Mouse (Mus musculus): ENCODE measurements around the gene Ccn5. TPM values are rescaled to one million over a fixed set of nuclear protein-coding genes. Genes with fewer than 3 reads are reported as not detected.

The Ccn5 gene
- total and polyA plus RNA-seq, 3 experiments = not detected

GRCm38 (mm10) chr2:163803838-163804237 is 16.8 kb upstream of the Ccn5 start:
- no peaks in the 10 kb centered on the region for H3K36me3 ChIP-seq (ENCODE audit: control insufficient read depth in 1 of 2, insufficient read depth in 2 of 2, low read length in 2 of 2)
- H3K4me3 ChIP-seq (ENCODE audit: control insufficient read depth in 1 of 2, insufficient read depth in 1 of 2, low read depth in 2 of 2, low read length in 2 of 2) = no peak overlapping the region
- peaks cover 2 to 11% of the 10 kb centered on the region in 2 experiments for H3K27me3 ChIP-seq (ENCODE audit: control insufficient read depth in 1 of 2, insufficient read depth in 2 of 2, low read length in 2 of 2)
- H3K4me1 ChIP-seq (ENCODE audit: control insufficient read depth in 1 of 2, insufficient read depth in 2 of 2, low read length in 2 of 2) = no peaks in the 10 kb centered on the region
- H3K27ac ChIP-seq (ENCODE audit: control insufficient read depth, low read depth, low read length) = no peak overlapping the region
- DNase-seq (ENCODE audit: low read depth, low spot score) = no peak
- TF ChIP-seq UBTF (IDR thresholded peaks at IDR 0.05; ENCODE audit: borderline replicate concordance, insufficient read depth, low read depth, low read length) (no peak), SIN3A (IDR thresholded peaks at IDR 0.05; ENCODE audit: low read length) (no peak), SMC3 (IDR thresholded peaks at IDR 0.05; ENCODE audit: low read depth, low read length) (no peak), ZC3H11A (IDR thresholded peaks at IDR 0.05; ENCODE audit: low read depth, low read length) (no peak), KAT2A (conservative IDR thresholded peaks at IDR 0.05; ENCODE audit: low read depth, low read length) (no peak), MAFK (IDR thresholded peaks at IDR 0.05; ENCODE audit: borderline replicate concordance, low read depth, low read length) (no peak), NRF1 (IDR thresholded peaks at IDR 0.05; ENCODE audit: insufficient read depth, low read depth, low read length, poor library complexity, severe bottlenecking) (no peak), CHD1 (IDR thresholded peaks at IDR 0.05; ENCODE audit: low read depth, low read length) (no peak), E2F4 (IDR thresholded peaks at IDR 0.05; ENCODE audit: borderline replicate concordance, low read depth, low read length) (no peak), GATA1 (IDR thresholded peaks at IDR 0.05; ENCODE audit: low read depth, low read length) (no peak), POLR2AphosphoS5 (IDR thresholded peaks at IDR 0.05; ENCODE audit: borderline replicate concordance, low read depth, low read length) (no peak)
- H3K9me3 ChIP-seq (replicated peaks; ENCODE audit: insufficient read depth, low read length) = no peaks in the 10 kb centered on the region
- H3K9ac ChIP-seq (ENCODE audit: control insufficient read depth, low read depth, low read length, poor library complexity, severe bottlenecking) = no peak overlapping the region
- no peaks in the 10 kb centered on the region for H3K79me2 ChIP-seq (ENCODE audit: control insufficient read depth, insufficient read depth, low read length, poor library complexity)

- Histone ChIP-seq H3K79me2 (ENCODE audit: control insufficient read depth, insufficient read depth, low read length, poor library complexity) (no peaks in the 10 kb centered on the region), H3K27me3 (ENCODE audit: control insufficient read depth in 1 of 2, insufficient read depth in 2 of 2, low read length in 2 of 2) (peaks cover 6 to 10% of the 10 kb centered on the region in 2 experiments), H3K27ac (ENCODE audit: control insufficient read depth, low read depth, low read length) (no peak overlapping the region), H3K36me3 (ENCODE audit: control insufficient read depth in 1 of 2, insufficient read depth in 2 of 2, low read length in 2 of 2) (no peaks in the 10 kb centered on the region), H3K9ac (ENCODE audit: control insufficient read depth, low read depth, low read length, poor library complexity, severe bottlenecking) (no peak overlapping the region), H3K4me1 (ENCODE audit: control insufficient read depth in 1 of 2, insufficient read depth in 2 of 2, low read length in 2 of 2) (no peaks in the 10 kb centered on the region), H3K4me3 (ENCODE audit: control insufficient read depth in 1 of 2, insufficient read depth in 1 of 2, low read depth in 2 of 2, low read length in 2 of 2) (no peak overlapping the region), H3K9me3 (replicated peaks; ENCODE audit: insufficient read depth, low read length) (no peaks in the 10 kb centered on the region)
- no peak for DNase-seq (ENCODE audit: low read depth, low spot score)
- TF ChIP-seq UBTF (IDR thresholded peaks at IDR 0.05; ENCODE audit: borderline replicate concordance, insufficient read depth, low read depth, low read length) = no peak
- TF ChIP-seq KAT2A (conservative IDR thresholded peaks at IDR 0.05; ENCODE audit: low read depth, low read length) = no peak
- TF ChIP-seq NELFE (IDR thresholded peaks at IDR 0.05; ENCODE audit: low read depth, low read length) = no peak
- TF ChIP-seq MAFK (IDR thresholded peaks at IDR 0.05; ENCODE audit: borderline replicate concordance, low read depth, low read length) = no peak
- no peak for TF ChIP-seq MYB (IDR thresholded peaks at IDR 0.05; ENCODE audit: low read depth, low read length)
- TF ChIP-seq JUND (IDR thresholded peaks at IDR 0.05; ENCODE audit: low read depth, low read length) = no peak
- TF ChIP-seq MEF2A (IDR thresholded peaks at IDR 0.05; ENCODE audit: extremely low read depth, insufficient replicate concordance, low read depth, low read length, poor library complexity, severe bottlenecking) = no peak
- TF ChIP-seq RCOR1 (IDR thresholded peaks at IDR 0.05; ENCODE audit: low read depth, low read length) = no peak
- TF ChIP-seq MAZ (IDR thresholded peaks at IDR 0.05; ENCODE audit: low read depth, low read length) = no peak
- no peak for TF ChIP-seq POLR2AphosphoS2 (IDR thresholded peaks at IDR 0.05; ENCODE audit: low read length)
- TF ChIP-seq SMC3 (IDR thresholded peaks at IDR 0.05; ENCODE audit: low read depth, low read length) = no peak
- TF ChIP-seq TCF12 (IDR thresholded peaks at IDR 0.05; ENCODE audit: low read depth, low read length) = no peak
- TF ChIP-seq RAD21 (IDR thresholded peaks at IDR 0.05; ENCODE audit: low read depth, low read length) = no peak
- TF ChIP-seq GATA1 (IDR thresholded peaks at IDR 0.05; ENCODE audit: low read depth, low read length) = no peak
- TF ChIP-seq SIN3A (IDR thresholded peaks at IDR 0.05; ENCODE audit: low read length) = no peak
- no peak for TF ChIP-seq CHD2 (IDR thresholded peaks at IDR 0.05; ENCODE audit: low read length)
- TF ChIP-seq ZC3H11A (IDR thresholded peaks at IDR 0.05; ENCODE audit: low read depth, low read length) = no peak
- TF ChIP-seq USF2 (IDR thresholded peaks at IDR 0.05; ENCODE audit: borderline replicate concordance in 1 of 2, insufficient read depth in 1 of 2, low read depth in 1 of 2, low read length in 2 of 2) = no peak
Measured at GRCm38 (mm10) chr2:163809166-163809565, 11.5 kb upstream of the Ccn5 start.
